Mouse (Mus musculus) forebrain, embryonic 15.5 days (tissue): Measurements from ENCODE around the gene Fam151a. TPM values are rescaled to one million over a fixed set of nuclear protein-coding genes. Genes with fewer than 3 reads are reported as not detected.

ENCODE experiments used
- ATAC-seq: fragments of 200-750 bp; cut with Nextera tagmentation; replicated peaks from 2 replicates; pipeline ENCODE4 v1.8.0; 2017; ENCODE audit warnings: mild to moderate bottlenecking, moderate TSS enrichment, moderate library complexity
- H3K27ac ChIP-seq: fragments of 300-500 bp; sonication (generic); replicated peaks from 2 replicates; pipeline ENCODE4 v1.5.1; 2015; ENCODE audit warnings: mild to moderate bottlenecking, inconsistent platforms
- H3K27me3 ChIP-seq: fragments of 300-500 bp; sonication (generic); 2 replicates; pipeline ENCODE4 v1.6.1; 2015; ENCODE audit warnings: inconsistent platforms
- H3K36me3 ChIP-seq: fragments of 300-500 bp; sonication (generic); 2 replicates; pipeline ENCODE4 v1.6.1; 2015; ENCODE audit warnings: mild to moderate bottlenecking, inconsistent platforms
- H3K4me1 ChIP-seq: fragments of 300-500 bp; sonication (generic); 2 replicates; pipeline ENCODE4 v1.6.1; 2015; ENCODE audit warnings: inconsistent platforms
- H3K4me2 ChIP-seq: fragments of 300-500 bp; sonication (generic); replicated peaks from 2 replicates; pipeline ENCODE4 v1.6.1; 2015; ENCODE audit warnings: mild to moderate bottlenecking, inconsistent platforms
- H3K4me3 ChIP-seq: fragments of 300-500 bp; sonication (generic); 2 replicates; pipeline ENCODE4 v1.5.1; 2015; ENCODE audit warnings: mild to moderate bottlenecking, inconsistent platforms
- H3K9ac ChIP-seq: fragments of 300-500 bp; sonication (generic); replicated peaks from 2 replicates; pipeline ENCODE4 v1.6.1; 2015; ENCODE audit warnings: mild to moderate bottlenecking, inconsistent platforms
- H3K9me3 ChIP-seq: fragments of 300-500 bp; sonication (generic); 2 replicates; pipeline ENCODE4 v1.6.1; 2016; ENCODE audit warnings: inconsistent platforms
- WGBS: fragments of 180-500 bp; shearing (Covaris S2); methylation state at CpG from one replicate; pipeline ENCODE4 v1.1.7; 2015; ENCODE audit warnings: mixed read lengths; 5-methylcytosine and 5-hydroxymethylcytosine counted together
- polyA plus RNA-seq: library from polyadenylated mRNA; unstranded; fragments of >200 nt; fragmentation: Nextera tagmentation; extraction: Ambion mirVana; gene quantifications from 2 replicates; pipeline ENCODE4 v1.2.1, GENCODE M21; 2015

The Fam151a gene
- polyA plus RNA-seq, 1 experiment from 2014 or later: not detected

GRCm38 (mm10) chr4:106794247-106794646, 60.6 kb downstream of the Fam151a start:
- no peak overlapping the region for H3K9ac ChIP-seq
- no peaks in the 10 kb centered on the region for H3K9me3 ChIP-seq
- WGBS: 92% methylated on average over 7 of the region's 7 CpGs
- no peak for ATAC-seq
- peaks cover 6% of the 10 kb centered on the region for H3K4me1 ChIP-seq
- H3K36me3 ChIP-seq: no peaks in the 10 kb centered on the region
- no peak overlapping the region for H3K4me3 ChIP-seq
- no peak overlapping the region for H3K4me2 ChIP-seq
- H3K27me3 ChIP-seq: no peaks in the 10 kb centered on the region
- no peak overlapping the region for H3K27ac ChIP-seq

GRCm38 (mm10) chr4:106795289-106795688, 61.6 kb downstream of the Fam151a start:
- Histone ChIP-seq H3K4me2 (no peak overlapping the region), H3K9me3 (no peaks in the 10 kb centered on the region), H3K27ac (no peak overlapping the region), H3K36me3 (no peaks in the 10 kb centered on the region), H3K9ac (no peak overlapping the region), H3K4me1 (no peaks in the 10 kb centered on the region), H3K27me3 (no peaks in the 10 kb centered on the region), H3K4me3 (no peak overlapping the region)
- no peak for ATAC-seq
- 82% methylated on average over 2 of the region's 2 CpGs for WGBS

Other genes with a start within 250 kb of the Fam151a start
- gene Bsnd, start 241.6 kb upstream of the Fam151a start, polyA plus RNA-seq: not detected in 2 replicates
- gene Dhcr24, start 172.9 kb upstream of the Fam151a start, polyA plus RNA-seq: 4.0 and 4.5 TPM in 2 replicates
- gene Lexm, start 116.6 kb upstream of the Fam151a start, polyA plus RNA-seq: not detected in 2 replicates
- 0.34 and 0.62 TPM in 2 replicates for gene Ttc22, start 111.5 kb upstream of the Fam151a start, polyA plus RNA-seq
- 12.6 and 14.2 TPM in 2 replicates for gene Pars2, start 82.8 kb upstream of the Fam151a start, polyA plus RNA-seq
- 121 and 124 TPM in 2 replicates for gene Ttc4, start 54.9 kb upstream of the Fam151a start, polyA plus RNA-seq
- 0.20 and 0.87 TPM in 2 replicates for gene Mroh7, start 3.0 kb upstream of the Fam151a start, polyA plus RNA-seq
- 0.92 and 1.3 TPM in 2 replicates for gene Acot11, start 71.1 kb downstream of the Fam151a start, polyA plus RNA-seq
- 198 and 201 TPM in 2 replicates for gene Ssbp3, start 176.8 kb downstream of the Fam151a start, polyA plus RNA-seq